Mouse (Mus musculus): Measurements from ENCODE around the gene Fmnl2. TPM values are rescaled to one million over a fixed set of nuclear protein-coding genes. Genes with fewer than 3 reads are reported as not detected.

Gene Fmnl2
- total RNA-seq, 1 experiment from 2014 or later: 20.6 TPM

GRCm38 (mm10) chr2:52894983-52895621 lies 37.4 kb downstream of the Fmnl2 start:
- ATAC-seq (replicated peaks in 1 of 2; ENCODE audit: insufficient read depth in 1 of 2, low FRiP score in 2 of 2, low TSS enrichment in 1 of 2, low read depth in 1 of 2, poor library complexity in 2 of 2, severe bottlenecking in 2 of 2): peak; percentile 75 to 76

- no peak for ATAC-seq (replicated peaks in 1 of 2; ENCODE audit: insufficient read depth in 1 of 2, low FRiP score in 2 of 2, low TSS enrichment in 1 of 2, low read depth in 1 of 2, poor library complexity in 2 of 2, severe bottlenecking in 2 of 2)
Measured at GRCm38 (mm10) chr2:52896995-52897394, 39.3 kb downstream of the Fmnl2 start.

- ATAC-seq (replicated peaks in 1 of 2; ENCODE audit: insufficient read depth in 1 of 2, low FRiP score in 2 of 2, low TSS enrichment in 1 of 2, low read depth in 1 of 2, poor library complexity in 2 of 2, severe bottlenecking in 2 of 2): no peak
Measured at GRCm38 (mm10) chr2:52900780-52901179, 43.1 kb downstream of the Fmnl2 start.

GRCm38 (mm10) chr2:52901300-52902013 lies 43.8 kb downstream of the Fmnl2 start:
- peak; percentile 30 to 66; a peak in 3 of 4 replicates for ATAC-seq (replicated peaks in 1 of 2; ENCODE audit: insufficient read depth in 1 of 2, low FRiP score in 2 of 2, low TSS enrichment in 1 of 2, low read depth in 1 of 2, poor library complexity in 2 of 2, severe bottlenecking in 2 of 2)

DNA sequence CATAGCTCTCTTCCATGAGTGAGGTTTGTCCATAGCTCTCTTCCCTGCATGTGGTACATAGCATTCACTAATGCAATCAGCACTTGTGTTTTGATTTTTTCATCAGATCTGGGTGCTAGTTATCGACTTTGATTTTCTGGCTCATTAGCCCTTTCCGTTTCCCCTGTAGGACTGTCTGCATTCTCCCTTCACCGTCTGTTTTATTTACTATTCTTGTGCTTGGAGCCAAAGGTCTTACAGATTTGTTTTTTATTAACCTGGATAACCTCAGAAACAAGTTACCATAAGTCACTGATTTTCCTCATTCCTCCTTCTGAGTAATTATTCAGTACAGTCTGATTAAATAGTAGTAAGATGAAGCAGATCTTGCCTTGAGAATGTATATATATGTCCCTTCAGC lies 44.8 kb downstream of the Fmnl2 start:
- no peak for ATAC-seq (replicated peaks in 1 of 2; ENCODE audit: insufficient read depth in 1 of 2, low FRiP score in 2 of 2, low TSS enrichment in 1 of 2, low read depth in 1 of 2, poor library complexity in 2 of 2, severe bottlenecking in 2 of 2)

- ATAC-seq (replicated peaks in 1 of 2; ENCODE audit: insufficient read depth in 1 of 2, low FRiP score in 2 of 2, low TSS enrichment in 1 of 2, low read depth in 1 of 2, poor library complexity in 2 of 2, severe bottlenecking in 2 of 2): no peak
Measured at GRCm38 (mm10) chr2:52903228-52903963, 45.7 kb downstream of the Fmnl2 start.

- ATAC-seq (replicated peaks in 1 of 2; ENCODE audit: insufficient read depth in 1 of 2, low FRiP score in 2 of 2, low TSS enrichment in 1 of 2, low read depth in 1 of 2, poor library complexity in 2 of 2, severe bottlenecking in 2 of 2): no peak
Measured at GRCm38 (mm10) chr2:52904526-52904925, 46.9 kb downstream of the Fmnl2 start.

- ATAC-seq (replicated peaks in 1 of 2; ENCODE audit: insufficient read depth in 1 of 2, low FRiP score in 2 of 2, low TSS enrichment in 1 of 2, low read depth in 1 of 2, poor library complexity in 2 of 2, severe bottlenecking in 2 of 2): peak; percentile 54 to 80
Measured at GRCm38 (mm10) chr2:52913311-52913710, 55.7 kb downstream of the Fmnl2 start.

DNA sequence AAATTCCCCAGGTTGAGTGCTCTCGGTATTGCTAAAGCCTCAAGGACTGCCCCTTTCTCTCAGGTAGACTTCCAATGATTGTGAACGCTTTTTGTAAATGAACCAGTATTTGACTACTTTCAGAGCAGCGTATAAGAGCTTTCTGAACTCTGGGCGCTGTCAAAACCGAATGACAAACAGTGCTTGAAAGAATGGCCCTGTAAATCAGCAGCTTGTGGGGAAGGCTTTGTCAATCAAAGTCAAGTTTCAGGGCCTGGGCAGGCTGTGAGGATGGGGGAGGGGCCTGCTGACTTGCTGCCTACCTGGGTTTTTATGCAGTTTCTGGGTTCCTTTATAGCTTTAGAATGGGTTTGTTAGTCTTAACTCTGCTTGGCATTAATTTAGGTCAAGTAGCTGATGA lies 56.1 kb downstream of the Fmnl2 start:
- ATAC-seq (replicated peaks in 1 of 2; ENCODE audit: insufficient read depth in 1 of 2, low FRiP score in 2 of 2, low TSS enrichment in 1 of 2, low read depth in 1 of 2, poor library complexity in 2 of 2, severe bottlenecking in 2 of 2): peak in 1 of 2 experiments; percentile 10; a peak in 2 of 4 replicates

DNA sequence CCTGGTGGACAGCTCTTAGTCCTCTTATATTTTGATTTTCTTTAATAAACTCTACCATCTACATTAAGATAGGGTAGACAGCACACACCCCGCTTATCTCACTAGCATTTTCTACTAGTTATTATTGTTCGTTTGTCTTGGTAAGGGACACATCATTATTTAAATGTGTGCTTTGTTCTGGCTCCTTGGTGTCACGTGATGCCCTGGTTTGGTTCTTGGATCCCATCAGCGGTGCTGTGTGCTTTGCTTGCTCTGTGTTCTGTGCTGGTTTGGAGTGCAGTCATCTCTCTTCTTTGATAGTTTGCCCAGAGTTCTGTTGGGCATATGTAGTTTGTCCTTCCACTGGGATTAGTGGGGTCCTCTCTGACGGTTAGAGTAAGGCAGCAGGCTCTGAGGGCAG lies 57.9 kb downstream of the Fmnl2 start:
- no peak for ATAC-seq (replicated peaks in 1 of 2; ENCODE audit: insufficient read depth in 1 of 2, low FRiP score in 2 of 2, low TSS enrichment in 1 of 2, low read depth in 1 of 2, poor library complexity in 2 of 2, severe bottlenecking in 2 of 2)

GRCm38 (mm10) chr2:52918094-52918493 lies 60.4 kb downstream of the Fmnl2 start:
- no peak for ATAC-seq (replicated peaks in 1 of 2; ENCODE audit: insufficient read depth in 1 of 2, low FRiP score in 2 of 2, low TSS enrichment in 1 of 2, low read depth in 1 of 2, poor library complexity in 2 of 2, severe bottlenecking in 2 of 2)

DNA sequence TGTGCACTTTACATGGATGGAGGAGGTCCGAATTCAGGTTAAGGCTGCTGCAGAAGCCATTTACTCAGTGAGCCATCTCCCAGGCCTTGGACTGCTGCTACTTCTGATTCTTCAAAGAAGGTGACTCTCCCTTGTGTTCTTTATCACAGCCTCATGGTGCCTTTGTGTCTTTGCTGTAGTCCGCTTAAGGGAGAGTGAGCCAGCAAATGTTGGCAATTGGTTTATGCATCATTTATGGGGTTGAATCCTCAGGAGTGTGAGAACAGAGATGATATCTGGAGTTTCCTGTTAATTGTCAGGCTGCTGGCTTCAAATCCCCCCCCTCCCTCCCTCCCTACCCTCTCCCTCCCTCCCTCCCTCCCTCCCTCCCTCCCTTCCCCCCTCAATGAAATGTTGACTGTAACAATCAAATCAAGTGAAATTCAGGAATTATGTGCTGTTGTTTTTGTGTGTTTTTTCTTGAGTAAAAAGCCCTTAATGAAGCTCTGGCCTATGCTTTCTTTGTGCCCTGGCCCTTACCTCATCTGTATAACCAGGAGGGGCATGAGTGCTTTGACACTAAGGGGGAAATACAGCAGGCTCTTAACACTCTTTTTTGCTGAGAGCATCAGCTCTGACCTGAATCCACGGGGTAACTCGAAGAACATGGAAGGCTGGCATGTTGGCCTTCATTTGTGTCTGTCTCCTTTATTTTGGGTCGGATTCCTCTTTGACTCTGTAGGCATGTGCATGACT lies 63.2 kb downstream of the Fmnl2 start:
- ATAC-seq (replicated peaks in 1 of 2; ENCODE audit: insufficient read depth in 1 of 2, low FRiP score in 2 of 2, low TSS enrichment in 1 of 2, low read depth in 1 of 2, poor library complexity in 2 of 2, severe bottlenecking in 2 of 2): no peak

- peak in 1 of 2 experiments; percentile 72; a peak in 1 of 4 replicates for ATAC-seq (replicated peaks in 1 of 2; ENCODE audit: insufficient read depth in 1 of 2, low FRiP score in 2 of 2, low TSS enrichment in 1 of 2, low read depth in 1 of 2, poor library complexity in 2 of 2, severe bottlenecking in 2 of 2)
Measured at GRCm38 (mm10) chr2:52925062-52925461, 67.4 kb downstream of the Fmnl2 start.

- no peak for ATAC-seq (replicated peaks in 1 of 2; ENCODE audit: insufficient read depth in 1 of 2, low FRiP score in 2 of 2, low TSS enrichment in 1 of 2, low read depth in 1 of 2, poor library complexity in 2 of 2, severe bottlenecking in 2 of 2)
Measured at GRCm38 (mm10) chr2:52927381-52927780, 69.7 kb downstream of the Fmnl2 start.

GRCm38 (mm10) chr2:52927858-52928301 lies 70.2 kb downstream of the Fmnl2 start:
- no peak for ATAC-seq (replicated peaks in 1 of 2; ENCODE audit: insufficient read depth in 1 of 2, low FRiP score in 2 of 2, low TSS enrichment in 1 of 2, low read depth in 1 of 2, poor library complexity in 2 of 2, severe bottlenecking in 2 of 2)

- no peak for ATAC-seq (replicated peaks in 1 of 2; ENCODE audit: insufficient read depth in 1 of 2, low FRiP score in 2 of 2, low TSS enrichment in 1 of 2, low read depth in 1 of 2, poor library complexity in 2 of 2, severe bottlenecking in 2 of 2)
Measured at GRCm38 (mm10) chr2:52928401-52928800, 70.7 kb downstream of the Fmnl2 start.

GRCm38 (mm10) chr2:52930106-52930868 lies 72.6 kb downstream of the Fmnl2 start:
- peak; percentile 58 to 80 for ATAC-seq (replicated peaks in 1 of 2; ENCODE audit: insufficient read depth in 1 of 2, low FRiP score in 2 of 2, low TSS enrichment in 1 of 2, low read depth in 1 of 2, poor library complexity in 2 of 2, severe bottlenecking in 2 of 2)

Measured in hematopoietic stem cell, adult 5-6 weeks (primary cell).